22 mouse cellular contexts compared by ENCODE assay signal in the genomic region with DNA sequence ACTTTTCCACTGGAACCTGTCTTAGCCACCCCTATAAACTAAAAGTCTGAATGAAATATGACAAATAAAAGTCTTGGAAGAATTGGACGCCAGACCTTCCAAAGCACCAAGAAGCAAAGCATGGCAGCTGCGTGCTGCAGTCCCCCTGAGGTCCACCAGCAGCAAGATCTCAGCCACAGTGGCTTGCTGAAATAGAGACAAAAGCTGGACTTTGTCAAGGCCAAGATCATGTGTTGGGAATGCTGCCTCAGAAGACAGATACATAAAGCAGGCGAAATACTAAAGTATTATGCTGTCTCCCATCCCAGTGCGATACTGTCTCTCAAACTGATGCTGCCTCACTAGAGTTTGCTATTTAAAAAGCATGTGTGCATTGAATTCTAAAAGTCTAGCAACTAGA.
"Had no signal": no experiment of that assay in that cellular context is flagged by ENCODE, and none has a peak within 500 bp of the region (broad histone marks: within the 10 kb centered on the region; RNA-seq: fewer than 3 reads in every experiment).

No protein-coding gene starts in this region.

- H3K9me3 ChIP-seq: hindbrain, embryonic 10.5 days; hindbrain, embryonic 12.5 days; intestine, embryonic 15.5 days; limb, embryonic 10.5 days; limb, embryonic 12.5 days; liver, embryonic 13.5 days had no signal

- H3K27ac ChIP-seq: gastrocnemius, adult 2 months; hindbrain, embryonic 10.5 days; hindbrain, embryonic 12.5 days; hindbrain, embryonic 14.5 days; intestine, embryonic 15.5 days; layer of hippocampus, adult 2 months; left cerebral cortex, adult 2 months; limb, embryonic 10.5 days; limb, embryonic 12.5 days; liver, embryonic 13.5 days had no signal

- ATAC-seq: forebrain, embryonic 16.5 days; hindbrain, embryonic 16.5 days; inflammation-experienced regulatory T-cells, adult 6 months; intestine, embryonic 15.5 days; intestine, postnatal 0 days had no signal

- H3K27me3 ChIP-seq: hindbrain, embryonic 12.5 days; intestine, embryonic 15.5 days; limb, embryonic 12.5 days; liver, embryonic 13.5 days had no signal

- DNase-seq: gastrocnemius, adult 2 months; gastrocnemius, postnatal 10 days; gastrocnemius, postnatal 25 days; heart, postnatal 4 days; kidney, adult 18-20 months; kidney, adult 8-10 months; kidney, postnatal 25 days; liver; liver, embryonic 13.5 days had no signal

- H3K4me1 ChIP-seq: hindbrain, embryonic 10.5 days; hindbrain, embryonic 12.5 days; intestine, embryonic 15.5 days; limb, embryonic 10.5 days; limb, embryonic 12.5 days; liver, embryonic 13.5 days had no signal

- H3K4me3 ChIP-seq: gastrocnemius, adult 2 months; hindbrain, embryonic 10.5 days; hindbrain, embryonic 12.5 days; intestine, embryonic 15.5 days; layer of hippocampus, adult 2 months; left cerebral cortex, adult 2 months; limb, embryonic 10.5 days; limb, embryonic 12.5 days; liver, embryonic 13.5 days had no signal

- H3K4me2 ChIP-seq: heart, embryonic 11.5 days; hindbrain, embryonic 12.5 days; hindbrain, embryonic 14.5 days; intestine, embryonic 15.5 days; limb, embryonic 12.5 days; liver, embryonic 13.5 days had no signal

- H3K36me3 ChIP-seq: hindbrain, embryonic 10.5 days; intestine, embryonic 15.5 days; limb, embryonic 10.5 days; limb, embryonic 12.5 days; liver, embryonic 13.5 days had no signal

- H3K9ac ChIP-seq: hindbrain, embryonic 12.5 days; hindbrain, embryonic 14.5 days; intestine, embryonic 15.5 days; limb, embryonic 12.5 days; liver, embryonic 13.5 days had no signal
